Mouse (Mus musculus): ENCODE data around the gene Aldh3b3. TPM values are rescaled to one million over a fixed set of nuclear protein-coding genes. Genes with fewer than 3 reads are reported as not detected.
"Not testable (repeated sequence)": the region's sequence is repeated elsewhere in the genome, so short reads cannot be mapped to it uniquely, and the experiment has no call there.

Aldh3b3 gene
- polyA plus RNA-seq, 1 experiment from 2014 or later: not detected

- Histone ChIP-seq H3K9me3 (ENCODE audit: control insufficient read depth, low read length) (no peaks in the 10 kb centered on the region), H3K4me1 (ENCODE audit: control insufficient read depth, insufficient read depth, low read length) (no peaks in the 10 kb centered on the region), H3K4me2 (ENCODE audit: low read depth, severe bottlenecking) (no peak overlapping the region), H3K27me3 (ENCODE audit: control insufficient read depth, insufficient read depth, low read length) (no peaks in the 10 kb centered on the region), H3K9ac (ENCODE audit: low read length) (no peak overlapping the region), H3K4me3 (ENCODE audit: low read depth, low read length) (no peak overlapping the region), H3K27ac (replicated peaks; ENCODE audit: low read depth, low read length) (no peak overlapping the region), H3K36me3 (ENCODE audit: control insufficient read depth, insufficient read depth, low read length) (no peaks in the 10 kb centered on the region; the same call in 1 of the 2 replicates)
- 11% methylated on average over 2 of the region's 2 CpGs for WGBS
- no peak for ATAC-seq (ENCODE audit: insufficient number of reproducible peaks, low FRiP score, low TSS enrichment, low read depth)
- peak; percentile 84 for DNase-seq (ENCODE audit: low spot score)
Observed at GRCm38 (mm10) chr19:3946715-3947114, 11.7 kb upstream of the Aldh3b3 start.

- no peaks in the 10 kb centered on the region for H3K4me1 ChIP-seq (ENCODE audit: control insufficient read depth, insufficient read depth, low read length)
- H3K9ac ChIP-seq (ENCODE audit: low read length): no peak overlapping the region
- DNase-seq (ENCODE audit: low spot score): no peak
- no peaks in the 10 kb centered on the region for H3K9me3 ChIP-seq (ENCODE audit: control insufficient read depth, low read length)
- H3K27me3 ChIP-seq (ENCODE audit: control insufficient read depth, insufficient read depth, low read length): no peaks in the 10 kb centered on the region
- no peak overlapping the region for H3K4me2 ChIP-seq (ENCODE audit: low read depth, severe bottlenecking)
- H3K4me3 ChIP-seq (ENCODE audit: low read depth, low read length): no peak overlapping the region
- no peaks in the 10 kb centered on the region; the same call in 1 of the 2 replicates for H3K36me3 ChIP-seq (ENCODE audit: control insufficient read depth, insufficient read depth, low read length)
- H3K27ac ChIP-seq (replicated peaks; ENCODE audit: low read depth, low read length): no peak overlapping the region
- 83% methylated on average over 3 of the region's 3 CpGs for WGBS
- ATAC-seq (ENCODE audit: insufficient number of reproducible peaks, low FRiP score, low TSS enrichment, low read depth): no peak
Observed at GRCm38 (mm10) chr19:3947813-3948212, 10.6 kb upstream of the Aldh3b3 start.

DNA sequence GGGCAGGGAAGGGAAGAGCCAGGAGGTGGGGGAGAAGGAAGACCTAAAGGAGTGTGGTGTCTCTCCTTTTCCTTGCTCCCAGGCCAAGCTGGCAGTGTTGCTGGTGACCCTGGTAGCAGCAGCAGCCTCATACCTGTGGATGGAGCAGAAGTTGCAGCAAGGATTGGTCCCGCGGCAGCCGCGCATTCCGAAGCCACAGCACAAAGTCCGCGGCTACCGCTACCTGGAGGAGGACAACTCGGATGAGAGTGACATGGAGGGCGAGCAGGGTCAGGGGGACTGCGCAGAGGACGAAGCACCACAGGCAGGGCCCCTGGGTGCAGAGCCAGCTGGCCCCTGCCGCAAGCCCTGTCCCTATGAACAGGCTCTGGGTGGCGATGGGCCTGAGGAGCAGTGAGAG lies 9.9 kb upstream of the Aldh3b3 start:
- Histone ChIP-seq H3K27ac (replicated peaks; ENCODE audit: low read depth, low read length) (no peak overlapping the region), H3K9me3 (ENCODE audit: control insufficient read depth, low read length) (no peaks in the 10 kb centered on the region), H3K4me2 (ENCODE audit: low read depth, severe bottlenecking) (no peak overlapping the region), H3K27me3 (ENCODE audit: control insufficient read depth, insufficient read depth, low read length) (no peaks in the 10 kb centered on the region), H3K4me1 (ENCODE audit: control insufficient read depth, insufficient read depth, low read length) (no peaks in the 10 kb centered on the region), H3K36me3 (ENCODE audit: control insufficient read depth, insufficient read depth, low read length) (no peaks in the 10 kb centered on the region; the same call in 1 of the 2 replicates), H3K4me3 (ENCODE audit: low read depth, low read length) (no peak overlapping the region), H3K9ac (ENCODE audit: low read length) (no peak overlapping the region)
- DNase-seq (ENCODE audit: low spot score): no peak
- ATAC-seq (ENCODE audit: insufficient number of reproducible peaks, low FRiP score, low TSS enrichment, low read depth): no peak
- WGBS: 70% methylated on average over 14 of the region's 14 CpGs

GRCm38 (mm10) chr19:3950331-3950730 lies 8.1 kb upstream of the Aldh3b3 start:
- H3K36me3 ChIP-seq (ENCODE audit: control insufficient read depth, insufficient read depth, low read length): no peaks in the 10 kb centered on the region; the same call in 1 of the 2 replicates
- no peak overlapping the region for H3K4me2 ChIP-seq (ENCODE audit: low read depth, severe bottlenecking)
- H3K9me3 ChIP-seq (ENCODE audit: control insufficient read depth, low read length): no peaks in the 10 kb centered on the region
- no peaks in the 10 kb centered on the region for H3K27me3 ChIP-seq (ENCODE audit: control insufficient read depth, insufficient read depth, low read length)
- ATAC-seq (ENCODE audit: insufficient number of reproducible peaks, low FRiP score, low TSS enrichment, low read depth) (no peak), DNase-seq (ENCODE audit: low spot score) (no peak)
- H3K4me3 ChIP-seq (ENCODE audit: low read depth, low read length): no peak overlapping the region
- no peak overlapping the region for H3K27ac ChIP-seq (replicated peaks; ENCODE audit: low read depth, low read length)
- 83% methylated on average over 3 of the region's 3 CpGs for WGBS
- no peaks in the 10 kb centered on the region for H3K4me1 ChIP-seq (ENCODE audit: control insufficient read depth, insufficient read depth, low read length)
- no peak overlapping the region for H3K9ac ChIP-seq (ENCODE audit: low read length)

- Histone ChIP-seq H3K4me3 (ENCODE audit: low read depth, low read length) (no peak overlapping the region), H3K9me3 (ENCODE audit: control insufficient read depth, low read length) (no peaks in the 10 kb centered on the region), H3K4me1 (ENCODE audit: control insufficient read depth, insufficient read depth, low read length) (no peaks in the 10 kb centered on the region), H3K9ac (ENCODE audit: low read length) (no peak overlapping the region), H3K36me3 (ENCODE audit: control insufficient read depth, insufficient read depth, low read length) (no peaks in the 10 kb centered on the region; the same call in 1 of the 2 replicates), H3K27ac (replicated peaks; ENCODE audit: low read depth, low read length) (no peak overlapping the region), H3K4me2 (ENCODE audit: low read depth, severe bottlenecking) (no peak overlapping the region), H3K27me3 (ENCODE audit: control insufficient read depth, insufficient read depth, low read length) (no peaks in the 10 kb centered on the region)
- DNase-seq (ENCODE audit: low spot score) (no peak), ATAC-seq (ENCODE audit: insufficient number of reproducible peaks, low FRiP score, low TSS enrichment, low read depth) (no peak)
Observed at GRCm38 (mm10) chr19:3951461-3951860, 7.0 kb upstream of the Aldh3b3 start.

GRCm38 (mm10) chr19:3952099-3952498 lies 6.3 kb upstream of the Aldh3b3 start:
- Histone ChIP-seq H3K4me2 (ENCODE audit: low read depth, severe bottlenecking) (no peak overlapping the region), H3K9ac (ENCODE audit: low read length) (no peak overlapping the region), H3K4me1 (ENCODE audit: control insufficient read depth, insufficient read depth, low read length) (no peaks in the 10 kb centered on the region), H3K36me3 (ENCODE audit: control insufficient read depth, insufficient read depth, low read length) (no peaks in the 10 kb centered on the region; the same call in 1 of the 2 replicates), H3K27me3 (ENCODE audit: control insufficient read depth, insufficient read depth, low read length) (no peaks in the 10 kb centered on the region), H3K4me3 (ENCODE audit: low read depth, low read length) (no peak overlapping the region), H3K9me3 (ENCODE audit: control insufficient read depth, low read length) (no peaks in the 10 kb centered on the region), H3K27ac (replicated peaks; ENCODE audit: low read depth, low read length) (no peak overlapping the region)
- 62% methylated on average over 1 of the region's 1 CpGs for WGBS
- ATAC-seq (ENCODE audit: insufficient number of reproducible peaks, low FRiP score, low TSS enrichment, low read depth) (no peak), DNase-seq (ENCODE audit: low spot score) (no peak)

GRCm38 (mm10) chr19:3955033-3955432 lies 3.4 kb upstream of the Aldh3b3 start:
- DNase-seq (ENCODE audit: low spot score) (no peak), ATAC-seq (ENCODE audit: insufficient number of reproducible peaks, low FRiP score, low TSS enrichment, low read depth) (no peak)
- H3K4me3 ChIP-seq (ENCODE audit: low read depth, low read length): no peak overlapping the region
- H3K4me1 ChIP-seq (ENCODE audit: control insufficient read depth, insufficient read depth, low read length): no peaks in the 10 kb centered on the region
- 85% methylated on average over 3 of the region's 3 CpGs for WGBS
- H3K9ac ChIP-seq (ENCODE audit: low read length): no peak overlapping the region
- no peak overlapping the region for H3K27ac ChIP-seq (replicated peaks; ENCODE audit: low read depth, low read length)
- H3K9me3 ChIP-seq (ENCODE audit: control insufficient read depth, low read length): no peaks in the 10 kb centered on the region
- H3K4me2 ChIP-seq (ENCODE audit: low read depth, severe bottlenecking): no peak overlapping the region
- no peaks in the 10 kb centered on the region; the same call in 1 of the 2 replicates for H3K36me3 ChIP-seq (ENCODE audit: control insufficient read depth, insufficient read depth, low read length)
- no peaks in the 10 kb centered on the region for H3K27me3 ChIP-seq (ENCODE audit: control insufficient read depth, insufficient read depth, low read length)

DNA sequence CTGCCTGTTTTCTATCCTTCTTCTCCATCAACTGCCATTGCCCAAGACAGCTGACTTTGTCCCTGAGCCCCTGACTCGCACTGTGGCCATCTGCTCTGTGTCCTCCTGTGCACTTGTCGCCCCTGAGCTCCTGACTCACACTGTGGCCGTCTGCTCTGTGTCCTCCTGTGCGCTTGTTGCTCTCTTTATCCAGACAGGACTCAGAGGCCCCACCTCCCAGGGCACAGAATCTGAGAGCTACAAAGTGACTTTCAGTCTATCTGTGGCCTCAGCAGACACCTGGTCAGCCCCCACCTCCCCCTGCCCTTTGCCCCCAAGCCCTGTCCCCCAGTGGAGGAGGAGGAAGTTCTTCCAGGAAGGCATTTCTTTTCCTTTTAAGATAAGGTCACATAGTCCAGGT lies 2.6 kb upstream of the Aldh3b3 start:
- Histone ChIP-seq H3K4me2 (ENCODE audit: low read depth, severe bottlenecking) (no peak overlapping the region), H3K27me3 (ENCODE audit: control insufficient read depth, insufficient read depth, low read length) (no peaks in the 10 kb centered on the region), H3K4me3 (ENCODE audit: low read depth, low read length) (no peak overlapping the region), H3K27ac (replicated peaks; ENCODE audit: low read depth, low read length) (no peak overlapping the region), H3K36me3 (ENCODE audit: control insufficient read depth, insufficient read depth, low read length) (no peaks in the 10 kb centered on the region), H3K9me3 (ENCODE audit: control insufficient read depth, low read length) (no peaks in the 10 kb centered on the region), H3K9ac (ENCODE audit: low read length) (no peak overlapping the region), H3K4me1 (ENCODE audit: control insufficient read depth, insufficient read depth, low read length) (no peaks in the 10 kb centered on the region)
- 41% methylated on average over 4 of the region's 4 CpGs for WGBS
- DNase-seq (ENCODE audit: low spot score) (no peak), ATAC-seq (ENCODE audit: insufficient number of reproducible peaks, low FRiP score, low TSS enrichment, low read depth) (no peak)

DNA sequence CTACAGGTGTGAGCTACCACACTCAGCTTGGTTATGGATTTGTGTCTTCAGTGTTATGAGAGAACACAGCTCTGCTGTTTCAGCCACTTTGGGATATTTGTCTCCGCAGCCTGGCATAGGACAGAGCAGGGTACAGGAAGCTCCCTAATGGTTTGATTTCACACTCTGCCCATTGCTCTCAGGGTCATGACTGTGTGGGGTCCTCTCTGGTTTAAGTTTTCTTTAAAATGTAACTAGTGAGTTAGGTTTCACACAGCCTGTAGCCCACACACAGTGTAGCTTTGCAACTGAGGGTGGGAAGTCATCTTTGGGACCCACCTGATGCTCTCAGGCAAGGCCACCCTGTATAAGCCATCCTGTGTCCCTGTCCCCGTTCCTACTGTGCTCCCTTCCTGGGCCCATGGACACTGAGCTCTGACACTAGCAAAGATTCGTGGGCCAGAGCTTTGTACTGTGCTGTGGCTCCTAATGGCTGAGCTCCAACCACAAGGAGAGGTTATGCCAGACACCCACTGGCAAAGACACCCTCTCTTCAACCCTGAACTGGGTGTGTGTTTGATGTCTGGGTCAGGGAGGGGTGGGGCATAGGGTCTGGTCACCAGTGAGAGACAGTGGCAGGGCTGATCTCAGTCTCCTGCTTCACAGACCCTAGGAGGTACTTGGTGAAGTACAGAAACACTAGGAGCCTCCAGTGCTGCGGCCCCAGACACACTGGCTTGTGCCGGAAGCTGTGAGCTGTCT lies 979 bp upstream of the Aldh3b3 start:
- not testable (repeated sequence) for H3K27me3 ChIP-seq (ENCODE audit: control insufficient read depth, insufficient read depth, low read length); H3K27ac ChIP-seq (replicated peaks; ENCODE audit: low read depth, low read length); H3K4me2 ChIP-seq (ENCODE audit: low read depth, severe bottlenecking); H3K4me3 ChIP-seq (ENCODE audit: low read depth, low read length); H3K9me3 ChIP-seq (ENCODE audit: control insufficient read depth, low read length); DNase-seq (ENCODE audit: low spot score); H3K4me1 ChIP-seq (ENCODE audit: control insufficient read depth, insufficient read depth, low read length); H3K9ac ChIP-seq (ENCODE audit: low read length); ATAC-seq (ENCODE audit: insufficient number of reproducible peaks, low FRiP score, low TSS enrichment, low read depth); H3K36me3 ChIP-seq (ENCODE audit: control insufficient read depth, insufficient read depth, low read length)
- WGBS: 71% methylated on average over 5 of the region's 5 CpGs
